Mouse (Mus musculus) layer of hippocampus, postnatal 10 days (tissue): ENCODE measurements at regions not wholly inside any gene's neighbourhood (a gene's known extent, or its start where the extent isn't known, plus 50 kb on each side); places are given as distances from the start of the nearest gene placed in this dataset.

ENCODE experiments used
- DNase-seq, 2 experiments: peaks; one replicate each; pipeline ENCODE4 v3.0.0; 2021; ENCODE audit warnings: low spot score in 2 of 2

DNA sequence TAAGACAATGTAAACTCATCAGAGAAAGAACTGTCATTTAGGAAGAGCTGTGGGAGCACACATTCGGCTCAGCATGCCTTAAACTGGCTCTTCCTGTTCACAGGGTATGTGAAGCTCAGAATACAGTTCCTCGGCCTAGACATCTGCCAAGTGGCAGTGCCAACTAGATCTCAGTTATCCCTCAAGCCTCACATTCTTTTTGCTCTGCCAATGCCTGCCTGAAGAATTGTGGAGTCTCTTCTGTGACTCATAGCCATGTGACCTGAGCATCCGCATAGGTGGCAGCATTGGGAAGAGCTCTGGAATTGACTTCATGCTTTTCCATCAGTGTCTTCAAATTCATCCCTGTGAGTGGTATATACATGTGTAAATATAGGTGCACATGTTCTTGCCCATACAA, 59.7 kb downstream of the Prlhr start:
- DNase-seq: no peak

DNA sequence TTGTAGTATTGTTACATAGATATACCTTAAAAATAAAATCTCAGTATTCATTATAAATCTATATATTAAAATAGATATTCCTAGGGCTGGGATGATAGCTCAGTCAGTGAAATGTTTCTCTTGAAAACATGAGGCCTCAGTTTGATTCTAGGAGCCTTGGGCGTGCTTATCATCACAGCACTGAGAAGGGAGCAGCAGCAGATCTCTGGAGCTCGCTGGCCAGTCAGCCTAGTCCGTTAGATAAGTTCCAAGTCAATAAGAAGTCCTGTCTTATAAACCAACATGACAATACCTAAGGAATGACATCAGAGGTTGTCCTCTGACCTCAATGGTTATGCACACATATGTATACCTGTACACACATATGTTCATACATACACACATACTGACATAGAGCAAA, 68.7 kb downstream of the Prlhr start:
- DNase-seq: no peak

DNA sequence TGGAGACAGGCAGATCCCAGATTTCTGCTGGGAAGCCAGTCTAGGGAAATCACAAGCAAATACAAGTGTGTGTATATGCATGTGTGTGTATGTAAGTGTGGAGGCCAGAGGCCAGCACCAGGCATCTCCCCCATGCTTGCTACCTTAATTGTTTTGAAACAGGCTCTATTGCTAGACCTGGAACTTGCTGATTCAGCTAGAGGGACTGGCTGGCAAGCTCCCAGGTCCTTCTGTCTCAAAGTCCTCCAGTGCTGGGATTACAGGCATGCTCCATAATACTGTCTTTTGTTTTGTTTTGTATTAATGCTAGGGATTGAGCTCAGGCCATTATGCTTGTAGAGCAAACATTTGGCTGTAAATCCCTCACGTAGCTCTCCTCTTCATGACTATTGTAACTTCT, 70.4 kb downstream of the Prlhr start:
- DNase-seq: no peak

DNA sequence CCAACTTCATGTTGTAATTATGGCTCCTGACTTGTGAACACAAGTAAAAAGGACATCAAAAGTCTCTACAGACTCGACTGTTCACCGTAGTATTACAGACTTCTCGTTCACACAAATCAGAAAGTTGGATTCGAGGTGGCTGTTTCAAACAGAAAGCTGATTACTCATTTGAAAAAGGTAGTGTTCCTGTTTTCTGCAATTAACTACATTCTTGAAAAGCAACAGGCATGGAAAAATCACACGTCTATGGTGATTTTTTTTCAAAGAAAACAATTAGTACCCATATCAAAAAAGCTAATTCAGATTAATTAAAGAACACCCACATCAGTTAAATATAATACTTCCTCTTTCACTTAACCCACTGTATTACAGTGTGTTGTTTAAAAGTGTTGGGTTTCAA, 71.5 kb downstream of the Prlhr start:
- no peak for DNase-seq

DNA sequence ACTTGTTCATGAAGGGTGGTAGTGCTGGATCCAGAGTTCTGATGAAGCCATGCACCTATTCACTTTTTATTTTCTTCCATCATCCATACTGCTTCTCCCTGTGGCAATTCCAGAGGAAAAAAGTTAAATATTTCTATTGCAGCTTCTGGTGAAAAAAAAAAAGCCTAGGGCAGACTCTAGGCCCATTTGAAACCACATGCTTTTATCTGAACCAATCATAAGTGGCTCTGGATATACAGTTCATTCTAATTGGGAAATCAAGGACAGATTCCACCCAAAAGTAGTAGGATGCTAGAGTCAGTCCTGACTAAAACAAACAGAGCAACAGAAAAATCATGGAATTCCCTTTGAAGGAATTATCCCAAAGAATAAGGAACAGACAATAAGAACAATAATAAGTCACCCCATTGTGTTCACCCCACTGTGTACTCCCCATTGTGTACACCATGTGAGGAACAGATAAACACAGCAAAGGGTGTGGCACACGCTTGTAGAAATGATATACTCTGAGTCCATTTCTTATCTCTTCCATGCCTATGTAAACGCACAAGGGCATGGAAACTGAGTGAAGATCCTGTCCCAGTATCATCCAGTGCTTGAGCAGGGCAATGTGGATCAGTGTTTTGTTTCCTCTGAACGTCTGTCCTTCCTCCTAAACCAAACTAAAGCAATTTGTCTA, 81.4 kb downstream of the Prlhr start:
- DNase-seq: no peak

DNA sequence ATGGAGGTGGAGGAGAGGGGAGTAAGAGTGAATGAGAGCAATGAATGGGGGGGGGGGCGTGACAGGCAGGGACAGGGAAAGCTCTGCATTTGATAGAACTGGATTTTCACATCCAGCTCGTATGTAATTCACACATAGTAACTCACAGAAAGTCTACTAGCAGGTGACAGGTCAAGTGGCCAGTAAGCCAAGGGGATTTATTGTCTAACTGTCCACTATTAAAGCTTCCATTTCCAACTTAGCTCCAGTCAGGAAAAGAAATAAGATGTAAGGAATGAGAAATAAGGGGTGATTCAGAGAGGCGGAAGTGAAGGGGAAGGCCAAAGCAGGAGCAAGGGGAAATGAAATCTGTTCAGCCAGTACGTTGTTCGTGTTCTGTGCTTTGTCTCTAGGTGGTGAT, 83.4 kb downstream of the Prlhr start:
- DNase-seq: no peak

DNA sequence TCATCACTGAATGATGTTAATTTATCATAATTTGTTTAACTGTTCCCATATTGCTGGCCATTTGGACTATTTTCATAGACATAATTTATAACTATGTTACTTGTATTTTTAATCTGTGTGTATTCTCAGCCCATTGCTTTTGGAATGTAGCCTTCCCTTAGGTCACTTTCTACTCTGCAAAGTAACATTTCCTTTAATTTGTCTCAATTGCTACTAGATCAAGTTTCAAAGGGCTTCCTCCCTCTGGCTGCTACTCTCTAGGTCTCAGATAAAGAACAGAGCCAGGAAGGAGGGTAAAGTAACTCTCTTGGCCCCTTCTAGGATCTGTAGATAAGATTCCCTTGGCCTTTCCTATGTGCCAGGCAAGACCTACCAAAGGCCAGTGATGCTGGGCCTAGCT, 85.4 kb downstream of the Prlhr start:
- no peak for DNase-seq

DNA sequence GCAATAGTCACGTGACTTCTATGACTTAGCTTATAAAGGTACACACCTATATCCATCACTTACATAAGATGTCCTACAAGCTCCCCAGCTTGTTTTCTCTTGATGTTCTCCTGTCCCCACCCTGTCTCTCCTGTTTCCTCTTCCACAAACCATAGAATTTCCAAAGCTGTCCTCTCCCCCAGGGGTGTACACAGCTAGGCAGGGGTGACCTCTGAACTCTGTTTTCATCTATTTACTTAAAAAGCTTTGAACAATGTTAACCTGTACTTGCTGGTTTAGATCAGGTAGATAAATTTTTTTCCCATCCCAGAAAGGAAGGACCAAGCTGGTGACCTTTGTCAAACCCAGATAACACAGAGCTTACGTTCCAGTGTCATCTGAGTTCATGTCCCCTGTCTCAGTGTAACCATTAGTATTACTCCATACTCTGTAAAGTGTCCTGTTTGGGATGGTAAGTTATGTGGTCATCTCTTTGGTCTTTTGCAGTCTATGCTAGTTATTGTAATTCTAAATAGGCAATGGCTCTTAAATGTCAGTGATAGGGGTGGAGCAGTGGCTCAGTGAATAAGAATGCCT, 89.0 kb downstream of the Prlhr start:
- no peak for DNase-seq

DNA sequence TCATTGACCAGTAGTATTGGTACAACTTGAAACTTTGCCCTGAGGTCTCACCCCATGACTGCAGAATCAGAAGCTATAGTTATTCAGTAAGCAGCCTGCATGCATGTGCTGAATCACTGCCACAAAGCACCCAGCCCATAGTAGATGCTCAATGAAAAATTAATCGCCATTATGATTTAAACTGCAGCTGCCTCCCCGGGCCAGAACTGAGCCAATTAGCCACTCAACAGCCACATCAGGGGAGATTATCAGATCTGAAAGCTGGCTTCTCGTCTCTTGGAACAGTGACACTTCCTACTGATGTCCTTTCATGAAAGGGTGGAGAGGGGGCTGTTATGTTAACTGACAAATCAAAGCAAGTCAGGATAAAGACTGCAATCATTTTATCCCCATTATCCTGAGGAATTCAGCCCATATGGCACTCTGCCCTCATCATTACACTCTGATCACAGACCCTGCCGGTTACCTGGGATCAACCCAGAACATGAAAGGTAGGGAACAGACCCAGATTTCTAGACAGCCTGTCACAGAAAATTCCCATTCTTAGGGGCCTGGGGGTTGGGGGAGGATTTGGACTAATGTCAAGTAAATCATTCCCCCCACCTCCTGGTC, 104.0 kb downstream of the Prlhr start:
- no peak for DNase-seq

DNA sequence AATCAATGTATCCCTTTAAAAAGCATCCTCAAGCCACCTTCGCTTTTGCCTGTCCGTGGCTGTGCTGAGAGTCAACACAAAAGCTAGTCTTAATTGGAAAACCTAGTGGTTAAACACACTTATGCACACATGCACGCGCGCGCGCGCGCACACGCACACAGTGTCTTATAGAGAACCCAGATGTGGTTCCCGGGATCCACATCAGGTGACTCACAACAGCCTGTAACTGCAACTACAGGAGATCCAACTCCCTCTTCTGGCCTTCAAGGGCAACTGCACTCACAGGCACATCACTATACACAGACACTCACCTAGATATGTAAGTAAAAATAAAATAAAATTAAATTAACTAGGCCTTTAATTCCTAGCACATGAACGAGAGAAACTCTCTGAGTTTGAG, 118.4 kb upstream of the Fam204a start:
- DNase-seq: no peak

DNA sequence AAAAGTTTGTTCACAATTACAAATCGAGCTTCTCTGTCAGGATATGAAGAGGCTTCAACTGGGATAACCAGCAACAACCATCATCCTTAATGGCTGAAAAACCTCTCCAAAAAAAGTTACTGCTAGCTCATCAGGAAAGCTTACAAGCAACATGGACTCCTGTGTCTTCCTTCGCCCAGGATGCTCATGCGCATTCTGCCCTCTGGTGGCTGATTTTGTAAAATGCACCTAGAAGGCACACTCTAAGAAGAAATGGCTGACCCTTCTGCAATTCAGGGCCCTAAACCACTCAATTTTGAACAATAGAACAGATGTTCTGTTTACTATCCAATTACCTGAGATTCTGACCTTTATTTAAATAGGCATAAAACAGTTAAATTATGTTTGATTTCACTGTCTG, 115.0 kb upstream of the Fam204a start:
- DNase-seq: peak; percentile 81 to 84

DNA sequence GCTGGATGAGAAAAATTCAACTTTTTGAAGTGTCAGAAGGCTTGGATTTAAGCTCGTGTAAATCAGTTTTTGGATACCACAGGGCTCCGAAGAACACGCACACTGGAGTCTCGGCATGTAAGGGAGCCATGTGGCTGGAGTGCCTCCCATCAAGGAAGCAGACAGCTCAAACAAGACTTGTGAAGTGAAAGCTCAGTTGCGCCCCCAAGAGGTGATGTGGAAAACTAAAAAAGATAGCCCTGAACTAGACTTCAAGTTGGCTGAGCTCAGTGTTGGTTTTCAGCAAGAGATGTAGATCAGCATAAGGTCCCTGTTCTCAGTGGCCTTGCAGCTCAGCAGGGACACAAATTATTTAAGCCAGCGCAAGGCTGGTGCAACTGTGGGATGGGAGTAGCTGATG, 113.7 kb upstream of the Fam204a start:
- peak; percentile 45 to 60 for DNase-seq

DNA sequence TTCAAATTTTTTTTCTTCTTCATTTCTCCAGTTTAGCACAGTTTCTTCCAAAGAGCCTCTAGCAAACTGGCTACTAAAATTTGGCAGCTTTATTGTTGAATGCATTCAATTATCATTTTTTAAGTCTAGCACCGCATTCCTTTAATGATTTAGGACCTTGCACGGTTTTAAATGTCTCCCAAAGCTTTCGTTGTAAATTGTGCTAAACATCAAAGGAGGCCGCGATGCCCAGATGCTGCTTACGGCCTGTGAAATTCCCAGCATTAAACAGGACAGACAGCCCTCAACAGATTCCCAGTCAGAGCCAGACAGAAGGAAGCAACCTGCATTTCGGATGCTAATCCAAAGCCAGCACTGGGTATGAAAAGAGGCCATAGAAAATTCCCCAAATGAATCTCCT, 108.0 kb upstream of the Fam204a start:
- peak in 1 of 2 experiments; percentile 5 for DNase-seq

DNA sequence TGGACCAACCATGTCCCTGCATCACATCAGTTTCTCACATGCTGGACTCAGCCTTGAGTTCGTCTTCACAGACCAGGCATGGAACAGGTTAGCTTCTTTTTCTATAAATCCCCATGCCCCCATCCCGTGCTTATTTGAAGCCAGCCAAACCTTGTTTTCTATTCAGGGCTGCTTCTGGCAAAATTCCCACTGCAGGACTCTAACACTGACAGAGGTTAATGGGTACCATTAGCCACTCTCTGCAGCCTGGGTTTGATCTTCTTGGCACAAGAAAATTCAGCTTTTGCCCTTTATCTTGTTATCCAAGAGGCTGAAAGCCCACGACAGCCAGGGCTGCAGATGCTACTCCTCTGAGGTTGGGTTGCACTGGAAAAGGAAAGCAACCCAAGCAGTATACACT, 101.8 kb upstream of the Fam204a start:
- peak in 1 of 2 experiments; percentile 16 for DNase-seq

DNA sequence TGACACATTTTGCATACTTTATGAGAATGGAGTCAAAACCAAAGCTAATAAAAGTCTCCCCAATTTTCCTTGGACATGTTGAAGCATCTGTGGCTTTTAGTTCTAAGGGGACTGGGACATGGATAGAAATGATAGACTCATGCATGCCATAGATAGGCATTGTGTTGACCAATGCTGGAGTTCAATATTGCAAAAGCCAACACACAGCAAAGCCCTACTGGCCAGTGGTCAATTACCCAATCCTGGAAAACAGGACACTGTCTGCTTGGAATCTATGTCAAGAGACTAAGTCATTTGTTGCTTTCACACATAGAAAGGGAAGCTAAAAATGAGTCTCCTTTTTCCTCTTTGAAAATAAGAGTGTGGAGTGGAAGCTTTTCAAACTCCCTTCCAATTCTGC, 99.1 kb upstream of the Fam204a start:
- DNase-seq: no peak

DNA sequence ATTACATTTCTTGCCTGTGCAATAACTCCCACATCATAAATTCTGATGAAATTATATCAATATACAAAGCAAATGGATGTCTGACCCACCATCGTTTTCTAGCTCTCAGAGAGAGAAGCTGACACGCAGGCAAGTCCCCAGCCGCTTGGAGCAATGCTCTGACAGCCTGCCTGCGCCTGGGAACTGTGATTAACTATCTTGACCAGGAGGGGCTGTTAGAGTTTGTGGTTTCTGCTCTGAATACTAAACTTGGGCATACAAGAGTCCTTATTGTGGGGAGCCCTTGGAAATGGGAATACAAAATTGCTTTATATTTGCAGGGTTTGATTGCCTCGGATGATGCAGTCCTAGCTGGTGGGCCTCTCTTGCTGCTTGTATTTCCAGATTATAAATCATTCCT, 98.6 kb upstream of the Fam204a start:
- DNase-seq: peak; percentile 21 to 37

DNA sequence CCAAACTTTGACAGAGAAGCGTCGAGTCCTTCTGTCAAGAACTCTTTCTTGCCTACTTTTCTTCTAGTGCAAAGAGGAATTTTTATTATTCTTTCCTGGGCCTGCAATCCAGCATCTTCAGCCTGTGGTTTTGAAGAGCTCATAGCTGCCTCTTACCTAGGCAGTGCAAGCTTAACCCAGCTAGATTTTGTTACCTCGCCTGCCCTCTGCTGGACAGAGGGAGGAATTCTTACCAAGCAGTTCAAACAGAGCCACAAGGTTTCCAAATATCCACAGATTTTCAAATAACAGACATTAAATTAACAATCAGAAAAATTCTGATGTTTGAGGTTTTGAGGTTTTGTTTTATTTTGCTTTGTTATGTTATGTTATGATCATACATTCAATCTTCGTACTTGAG, 84.1 kb upstream of the Fam204a start:
- peak; percentile 88 to 90 for DNase-seq

DNA sequence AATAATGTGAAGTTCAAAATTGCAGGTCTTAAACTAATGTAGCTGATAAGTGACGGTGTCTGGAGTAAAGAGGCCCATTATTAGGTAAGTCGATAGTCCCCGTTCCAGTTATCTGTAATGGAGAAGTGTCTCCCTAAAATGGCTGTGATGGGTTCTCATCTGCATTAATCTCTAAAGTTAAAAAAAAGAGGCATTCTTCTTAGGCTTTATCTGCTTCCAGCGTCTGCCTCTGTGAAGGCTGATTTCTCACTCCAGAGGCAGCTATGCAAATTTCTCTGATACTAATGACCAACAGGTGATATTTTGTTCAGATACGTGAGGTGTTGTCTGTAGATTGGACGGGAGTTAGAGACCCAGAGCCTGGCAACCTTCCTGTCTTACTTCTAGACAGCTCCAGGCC, 75.9 kb upstream of the Fam204a start:
- no peak for DNase-seq

DNA sequence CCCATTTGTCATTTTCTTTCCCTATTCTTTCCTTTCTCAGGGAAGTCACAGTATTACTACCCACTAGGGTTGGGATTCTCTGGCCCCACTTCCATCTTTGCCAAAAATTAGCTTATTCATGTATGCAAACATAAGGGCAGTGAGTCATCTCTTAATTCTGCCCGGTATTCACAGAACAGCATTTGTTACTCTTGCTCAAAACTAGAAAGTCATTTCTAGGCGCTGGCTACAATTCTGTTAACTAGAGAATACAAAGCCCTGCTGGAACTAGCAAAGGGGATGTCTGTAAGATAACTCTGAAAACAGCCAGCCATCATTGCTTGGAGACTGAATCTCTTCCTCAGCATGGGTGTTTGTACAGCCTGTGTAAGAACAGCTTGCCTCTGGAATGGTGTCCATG, 74.4 kb upstream of the Fam204a start:
- no peak for DNase-seq

DNA sequence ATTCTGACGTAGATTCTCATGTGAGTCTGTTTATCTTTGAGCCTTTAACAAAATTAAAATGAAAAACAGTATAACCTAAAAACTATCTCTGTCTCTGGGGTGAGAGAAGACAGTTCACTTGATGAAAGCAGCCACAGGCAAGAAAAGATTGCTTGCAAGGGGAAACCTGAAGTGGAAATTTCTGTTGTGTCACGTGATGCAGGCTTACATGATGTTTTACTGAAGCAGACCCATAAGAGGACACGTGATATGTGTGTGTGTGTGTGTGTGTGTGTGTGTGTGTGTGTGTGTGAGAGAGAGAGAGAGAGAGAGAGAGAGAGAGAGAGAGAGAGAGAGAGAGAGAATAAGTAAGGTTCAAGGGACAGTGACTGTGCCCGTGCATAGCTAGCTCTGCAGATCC, 63.7 kb upstream of the Fam204a start:
- DNase-seq: no peak

DNA sequence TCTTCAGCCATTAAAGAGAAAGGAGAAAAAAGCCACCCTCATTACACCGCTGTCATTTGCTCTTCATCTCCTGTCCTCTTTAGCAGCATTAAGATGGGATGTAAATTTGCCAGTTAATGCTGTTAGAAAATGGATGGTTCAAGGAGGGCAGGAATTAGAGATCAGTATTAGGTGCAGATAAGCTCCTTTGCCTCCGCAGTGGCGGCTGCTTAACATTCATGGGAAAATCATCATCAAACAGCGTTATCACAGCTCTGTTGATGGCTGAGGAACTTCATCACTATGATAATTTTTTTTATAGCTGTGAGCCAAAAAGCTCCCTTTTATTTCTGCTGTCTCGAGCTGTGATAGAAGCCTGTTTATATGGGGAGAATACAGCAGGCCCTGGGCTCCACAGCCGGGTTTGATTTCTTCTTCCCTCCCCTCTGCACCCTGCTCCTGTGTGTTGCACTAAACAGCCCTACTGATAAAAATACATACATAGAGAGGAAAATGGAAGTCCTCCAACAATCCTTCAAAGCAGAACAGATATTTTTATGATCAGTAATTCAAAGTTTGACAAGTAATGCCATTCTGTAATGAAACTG, 60.4 kb upstream of the Fam204a start:
- DNase-seq: no peak

DNA sequence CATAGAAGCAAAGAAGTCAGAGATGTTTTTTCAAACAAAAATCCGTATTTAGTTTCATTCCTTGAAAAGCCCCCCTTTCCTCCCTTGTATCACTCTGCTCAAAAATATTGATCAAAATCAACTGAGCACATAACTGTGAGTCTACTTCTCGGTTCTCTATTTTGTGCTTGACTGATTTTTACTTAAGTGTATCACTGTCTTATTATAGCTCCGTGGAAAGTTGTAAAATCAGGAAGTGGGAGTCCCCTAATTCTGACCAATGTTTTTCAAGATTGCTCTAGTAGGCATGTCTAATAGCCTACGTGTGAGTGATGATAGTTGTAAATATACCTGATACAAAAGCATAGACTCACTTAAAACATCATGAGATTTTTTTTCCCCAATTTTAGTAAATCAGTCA, 58.4 kb upstream of the Fam204a start:
- DNase-seq: no peak
